Mouse (Mus musculus) forebrain, embryonic 12.5 days (tissue): ENCODE results near the gene Etv1. TPM values are rescaled to one million over a fixed set of nuclear protein-coding genes. Genes with fewer than 3 reads are reported as not detected.
"Not testable (repeated sequence)": the region's sequence is repeated elsewhere in the genome, so short reads cannot be mapped to it uniquely, and the experiment has no call there.

ENCODE experiments used
- ATAC-seq: fragments of 200-750 bp; cut with Nextera tagmentation; 2 replicates; pipeline ENCODE4 v1.8.0; 2017; ENCODE audit warnings: moderate TSS enrichment; ENCODE audit not compliant: low FRiP score
- H3K27ac ChIP-seq: fragments of 300-500 bp; sonication (generic); 2 replicates; pipeline ENCODE4 v1.5.1; 2016; ENCODE audit warnings: mild to moderate bottlenecking
- H3K27me3 ChIP-seq: fragments of 300-500 bp; sonication (generic); 2 replicates; pipeline ENCODE4 v1.6.1; 2016; ENCODE audit warnings: mild to moderate bottlenecking
- H3K36me3 ChIP-seq: fragments of 300-500 bp; sonication (generic); replicated peaks from 2 replicates; pipeline ENCODE4 v1.6.1; 2016; ENCODE audit warnings: mild to moderate bottlenecking
- H3K4me1 ChIP-seq: fragments of 300-500 bp; sonication (generic); 2 replicates; pipeline ENCODE4 v1.6.1; 2016
- H3K4me2 ChIP-seq: fragments of 300-500 bp; sonication (generic); 2 replicates; pipeline ENCODE4 v1.6.1; 2016; ENCODE audit warnings: mild to moderate bottlenecking, moderate library complexity
- H3K4me3 ChIP-seq: fragments of 300-500 bp; sonication (generic); replicated peaks from 2 replicates; pipeline ENCODE4 v1.5.1; 2016; ENCODE audit warnings: mild to moderate bottlenecking
- H3K9ac ChIP-seq: fragments of 300-500 bp; sonication (generic); 2 replicates; pipeline ENCODE4 v1.6.1; 2016; ENCODE audit warnings: mild to moderate bottlenecking
- H3K9me3 ChIP-seq: fragments of 300-500 bp; sonication (generic); 2 replicates; pipeline ENCODE4 v1.6.1; 2016
- WGBS: fragments of 180-500 bp; shearing (Covaris S2); methylation state at CpG from one replicate; pipeline ENCODE4 v1.1.7; 2016; 5-methylcytosine and 5-hydroxymethylcytosine counted together
- polyA plus RNA-seq: library from polyadenylated mRNA; unstranded; fragments of >200 nt; fragmentation: Nextera tagmentation; extraction: Ambion mirVana; gene quantifications from 2 replicates; pipeline ENCODE4 v1.2.1, GENCODE M21; 2016

Etv1 gene
- polyA plus RNA-seq, 1 experiment from 2014 or later, result 25.5 TPM

- Histone ChIP-seq H3K4me1 (no peaks in the 10 kb centered on the region), H3K27ac (no peak overlapping the region), H3K9ac (no peak overlapping the region), H3K4me3 (no peak overlapping the region), H3K27me3 (no peaks in the 10 kb centered on the region), H3K36me3 (no peaks in the 10 kb centered on the region; the same call in 1 of the 2 replicates), H3K9me3 (no peaks in the 10 kb centered on the region), H3K4me2 (no peak overlapping the region)
- ATAC-seq, result no peak
- 95% methylated on average over 10 of the region's 10 CpGs for WGBS
These were observed 53.8 kb downstream of the Etv1 start for GRCm38 (mm10) chr12:38832981-38833380.

DNA sequence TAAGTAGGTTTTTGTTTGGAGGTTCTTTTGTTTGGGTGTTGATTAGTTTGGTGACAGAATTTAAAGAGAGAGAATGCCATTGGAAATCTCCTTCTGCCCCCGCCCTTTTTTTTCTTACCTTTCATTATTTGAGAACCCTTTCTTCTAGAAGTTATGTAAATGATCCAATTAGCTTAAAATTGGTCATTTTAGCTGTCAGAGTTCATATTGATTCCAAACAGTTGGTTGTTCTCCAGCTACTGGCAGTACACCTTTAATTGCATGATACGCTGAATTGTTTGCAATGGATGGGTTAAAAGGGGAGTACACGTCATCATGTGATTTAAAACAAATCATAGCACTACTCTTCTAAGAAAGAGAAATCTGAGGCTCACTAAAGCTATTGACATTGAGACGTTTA is 55.4 kb downstream of the Etv1 start:
- peak; percentile 33; the same call in 1 of the 2 replicates for ATAC-seq
- Histone ChIP-seq H3K4me2 (no peak overlapping the region), H3K9me3 (no peaks in the 10 kb centered on the region), H3K9ac (no peak overlapping the region), H3K4me1 (no peaks in the 10 kb centered on the region), H3K27ac (no peak overlapping the region), H3K36me3 (no peaks in the 10 kb centered on the region; the same call in 1 of the 2 replicates), H3K27me3 (no peaks in the 10 kb centered on the region), H3K4me3 (no peak overlapping the region)
- WGBS, result 39% methylated on average over 4 of the region's 4 CpGs

GRCm38 (mm10) chr12:38834986-38835385 is 55.8 kb downstream of the Etv1 start:
- WGBS, result 62% methylated on average over 7 of the region's 8 CpGs
- H3K9ac ChIP-seq, H3K9me3 ChIP-seq, H3K27ac ChIP-seq, H3K4me1 ChIP-seq, H3K27me3 ChIP-seq, H3K4me3 ChIP-seq, H3K4me2 ChIP-seq, H3K36me3 ChIP-seq: not testable (repeated sequence)
- peak; percentile 33; the same call in 1 of the 2 replicates for ATAC-seq

DNA sequence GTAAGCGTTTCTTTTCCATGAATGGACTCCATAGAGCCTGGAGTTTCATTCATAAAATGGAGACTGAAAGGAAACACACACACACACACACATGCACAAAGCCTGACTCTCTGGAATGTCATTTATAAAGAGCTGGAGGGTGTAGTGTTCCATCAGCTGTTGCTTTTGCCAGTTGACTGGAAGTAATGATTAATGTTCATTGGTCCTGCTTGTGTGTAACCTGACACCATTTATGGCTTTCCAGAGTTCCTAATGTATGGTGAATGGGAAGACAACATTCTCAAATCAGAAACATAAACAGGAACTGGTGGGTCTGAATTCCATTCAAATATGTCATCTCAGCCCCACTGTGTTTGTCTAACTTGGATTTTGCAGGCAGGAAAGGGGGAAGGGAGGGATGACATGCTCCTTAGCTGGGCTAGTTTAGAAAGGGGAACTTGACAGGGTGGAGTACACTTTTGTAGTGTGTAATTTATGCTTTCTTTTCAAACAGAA is 64.7 kb downstream of the Etv1 start:
- Histone ChIP-seq H3K27me3 (no peaks in the 10 kb centered on the region), H3K36me3 (no peaks in the 10 kb centered on the region), H3K4me2 (no peak overlapping the region), H3K4me1 (peaks cover 10% of the 10 kb centered on the region), H3K4me3 (no peak overlapping the region), H3K27ac (no peak overlapping the region), H3K9me3 (no peaks in the 10 kb centered on the region), H3K9ac (no peak overlapping the region)
- WGBS, result 3% methylated on average over 1 of the region's 1 CpGs
- peak; percentile 93 for ATAC-seq

- no peaks in the 10 kb centered on the region for H3K27me3 ChIP-seq
- peaks cover 10% of the 10 kb centered on the region for H3K4me1 ChIP-seq
- no peak overlapping the region for H3K9ac ChIP-seq
- no peaks in the 10 kb centered on the region for H3K36me3 ChIP-seq
- H3K4me3 ChIP-seq, result no peak overlapping the region
- 85% methylated on average over 6 of the region's 6 CpGs for WGBS
- no peaks in the 10 kb centered on the region for H3K9me3 ChIP-seq
- H3K27ac ChIP-seq, result no peak overlapping the region
- no peak for ATAC-seq
- H3K4me2 ChIP-seq, result no peak overlapping the region
These were observed 68.5 kb downstream of the Etv1 start for GRCm38 (mm10) chr12:38847500-38848261.

DNA sequence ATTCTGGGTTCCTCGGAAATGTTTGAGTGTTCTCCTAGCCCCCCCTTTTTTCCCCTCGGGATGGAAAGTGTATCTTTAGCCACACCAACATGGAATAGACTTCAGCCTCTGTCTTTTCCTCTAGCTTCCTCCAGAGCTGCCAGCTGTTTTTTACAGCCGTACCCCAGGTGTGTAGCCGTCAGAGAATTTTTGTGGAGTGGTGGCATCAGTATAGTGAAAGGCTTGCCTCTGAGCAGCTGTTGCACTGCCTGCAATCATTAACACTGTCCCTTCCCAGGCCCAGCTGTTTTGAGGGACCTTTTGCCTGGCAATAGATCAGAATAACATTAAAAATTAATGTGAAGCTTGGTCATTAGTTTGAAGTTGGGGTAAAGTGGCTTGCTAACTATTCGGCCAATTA is 70.8 kb downstream of the Etv1 start:
- Histone ChIP-seq H3K9ac (no peak overlapping the region), H3K36me3 (no peaks in the 10 kb centered on the region), H3K4me2 (no peak overlapping the region), H3K4me3 (no peak overlapping the region), H3K4me1 (peaks cover 8% of the 10 kb centered on the region; the same call in 1 of the 2 replicates), H3K27me3 (no peaks in the 10 kb centered on the region), H3K9me3 (no peaks in the 10 kb centered on the region), H3K27ac (no peak overlapping the region)
- ATAC-seq, result no peak
- WGBS, result 80% methylated on average over 5 of the region's 5 CpGs

DNA sequence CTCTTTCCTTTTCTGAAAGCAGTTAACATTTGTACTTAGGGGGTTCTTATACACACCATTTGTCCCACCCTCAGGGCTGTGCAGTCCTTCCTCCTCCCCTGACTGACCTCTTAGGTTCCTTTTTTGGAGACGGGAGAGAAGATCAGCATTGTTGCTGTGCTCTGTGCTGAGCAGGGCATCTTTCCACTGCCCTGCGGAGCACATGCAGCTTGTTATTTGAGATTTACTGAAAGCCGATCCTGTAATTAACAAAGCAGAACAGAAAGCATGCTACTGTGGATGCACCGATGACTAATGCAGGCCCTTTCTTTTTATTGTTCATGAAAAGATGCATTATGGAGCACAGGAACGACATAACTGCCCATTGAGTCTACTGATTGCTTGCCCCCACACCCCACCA is 75.1 kb downstream of the Etv1 start:
- Histone ChIP-seq H3K4me2 (peak overlapping the region; percentile 25), H3K27ac (no peak overlapping the region)
- 4% methylated on average over 5 of the region's 5 CpGs for WGBS

GRCm38 (mm10) chr12:38854751-38855150 is 75.6 kb downstream of the Etv1 start:
- H3K36me3 ChIP-seq, result 0 out of 2 replicates have a peak, but pooled peaks cover 5% of the 10 kb centered on the region
- H3K27me3 ChIP-seq, result no peaks in the 10 kb centered on the region
- no peak overlapping the region for H3K27ac ChIP-seq
- WGBS, result 36% methylated on average over 6 of the region's 6 CpGs
- no peak overlapping the region for H3K4me3 ChIP-seq
- ATAC-seq, result peak; percentile 53; the same call in 1 of the 2 replicates
- no peaks in the 10 kb centered on the region for H3K9me3 ChIP-seq
- H3K9ac ChIP-seq, result no peak overlapping the region
- no peak overlapping the region for H3K4me2 ChIP-seq
- peaks cover 8% of the 10 kb centered on the region; the same call in 1 of the 2 replicates for H3K4me1 ChIP-seq

More for the DNA sequence above, 75.1 kb downstream of the Etv1 start:
- no peak overlapping the region for H3K4me3 ChIP-seq
- H3K9ac ChIP-seq, result peak overlapping the region; percentile 5; the same call in 1 of the 2 replicates
- H3K4me1 ChIP-seq, result peaks cover 8% of the 10 kb centered on the region; the same call in 1 of the 2 replicates
- H3K36me3 ChIP-seq, result 0 out of 2 replicates have a peak, but pooled peaks cover 5% of the 10 kb centered on the region
- H3K27me3 ChIP-seq, result no peaks in the 10 kb centered on the region
- no peaks in the 10 kb centered on the region for H3K9me3 ChIP-seq
- ATAC-seq, result peak; percentile 49; the same call in 1 of the 2 replicates

GRCm38 (mm10) chr12:38859675-38860074 is 80.5 kb downstream of the Etv1 start:
- Histone ChIP-seq H3K9ac (no peak overlapping the region), H3K4me2 (no peak overlapping the region), H3K27me3 (no peaks in the 10 kb centered on the region), H3K36me3 (0 out of 2 replicates have a peak, but pooled peaks cover 5% of the 10 kb centered on the region), H3K27ac (no peak overlapping the region), H3K4me1 (peaks cover 12% of the 10 kb centered on the region), H3K9me3 (no peaks in the 10 kb centered on the region), H3K4me3 (no peak overlapping the region)
- WGBS, result 91% methylated on average over 4 of the region's 4 CpGs
- no peak for ATAC-seq

DNA sequence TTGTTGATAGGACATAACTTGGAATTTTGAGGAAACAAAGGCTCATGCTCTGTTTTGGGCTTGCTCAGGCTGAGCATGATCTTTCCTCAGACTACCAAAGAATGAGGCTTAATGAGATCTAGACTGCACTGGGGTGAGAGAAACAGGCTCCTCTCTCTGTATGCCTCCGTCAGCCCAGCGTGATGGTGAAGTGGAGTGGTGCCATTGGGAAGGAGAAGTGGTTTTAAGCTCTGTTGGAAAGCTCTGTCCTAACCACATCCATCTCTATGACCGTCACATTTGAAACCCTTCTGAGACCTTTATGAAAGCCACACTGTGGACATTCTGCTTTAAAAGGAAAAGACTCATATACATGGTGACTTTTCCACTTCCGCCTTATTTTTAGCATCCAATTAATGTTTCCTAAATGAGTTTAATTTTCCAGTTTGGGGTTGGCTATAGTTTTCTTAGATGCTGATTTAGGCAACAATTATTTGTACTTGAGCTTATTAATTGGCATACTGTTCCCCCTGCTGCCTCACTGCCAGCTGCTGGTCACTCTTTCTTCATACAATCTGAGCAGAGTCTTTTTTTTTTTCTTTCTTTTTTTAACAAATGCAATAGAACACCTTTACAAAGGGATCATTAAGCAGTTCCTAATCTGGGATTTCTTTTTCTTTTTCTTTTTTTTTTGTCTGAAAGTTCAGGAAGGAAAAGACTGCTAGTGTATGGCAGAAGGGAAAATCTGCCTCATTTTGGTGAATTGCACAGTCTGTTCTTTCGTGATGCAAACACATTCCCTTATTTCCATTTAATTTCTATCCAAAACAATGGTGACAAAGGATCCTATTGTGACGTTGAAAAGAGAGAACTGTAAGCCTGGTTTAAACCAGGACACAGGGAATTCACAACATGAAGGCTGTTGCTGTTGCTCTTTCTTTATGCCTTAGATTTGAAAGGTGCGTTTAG is 81.3 kb downstream of the Etv1 start:
- 28% methylated on average over 7 of the region's 7 CpGs for WGBS
- Histone ChIP-seq H3K27me3 (no peaks in the 10 kb centered on the region), H3K4me3 (no peak overlapping the region), H3K9ac (no peak overlapping the region), H3K36me3 (0 out of 2 replicates have a peak, but pooled peaks cover 5% of the 10 kb centered on the region), H3K9me3 (no peaks in the 10 kb centered on the region), H3K27ac (no peak overlapping the region), H3K4me1 (peaks cover 11% of the 10 kb centered on the region), H3K4me2 (no peak overlapping the region)
- peak; percentile 24; the same call in 1 of the 2 replicates for ATAC-seq

DNA sequence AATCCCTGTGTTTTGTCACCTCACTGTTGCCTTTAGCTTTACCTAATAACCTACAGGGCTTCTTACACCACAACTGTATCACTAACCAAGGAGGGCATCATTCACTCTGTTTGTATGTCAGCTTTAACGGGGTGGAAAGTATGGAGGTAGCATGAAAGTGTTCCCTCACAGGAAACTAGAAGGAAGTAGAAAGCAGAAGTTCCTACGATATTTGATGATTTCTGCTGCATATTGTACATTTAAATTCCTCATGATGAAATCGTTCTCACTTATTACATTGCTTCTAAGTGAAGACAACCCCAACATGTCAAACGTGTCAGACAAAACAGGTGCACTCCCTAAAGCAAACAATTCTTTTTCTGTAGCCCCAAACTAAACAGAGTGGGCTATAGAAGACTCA is 84.2 kb downstream of the Etv1 start:
- H3K27ac ChIP-seq, result no peak overlapping the region
- ATAC-seq, result no peak
- WGBS, result 82% methylated on average over 4 of the region's 4 CpGs
- H3K4me2 ChIP-seq, result no peak overlapping the region
- peaks cover 11% of the 10 kb centered on the region for H3K4me1 ChIP-seq
- H3K9ac ChIP-seq, result no peak overlapping the region
- no peaks in the 10 kb centered on the region for H3K27me3 ChIP-seq
- no peak overlapping the region for H3K4me3 ChIP-seq
- no peaks in the 10 kb centered on the region for H3K9me3 ChIP-seq
- H3K36me3 ChIP-seq, result no peaks in the 10 kb centered on the region
